Mouse (Mus musculus): ENCODE measurements around the gene Mcts1. TPM values are rescaled to one million over a fixed set of nuclear protein-coding genes. Genes with fewer than 3 reads are reported as not detected.

The Mcts1 gene
- polyA plus RNA-seq (2012; ENCODE audit: low replicate concordance), result 2.0 TPM in 1 of 2 replicates, not detected in the other

DNA sequence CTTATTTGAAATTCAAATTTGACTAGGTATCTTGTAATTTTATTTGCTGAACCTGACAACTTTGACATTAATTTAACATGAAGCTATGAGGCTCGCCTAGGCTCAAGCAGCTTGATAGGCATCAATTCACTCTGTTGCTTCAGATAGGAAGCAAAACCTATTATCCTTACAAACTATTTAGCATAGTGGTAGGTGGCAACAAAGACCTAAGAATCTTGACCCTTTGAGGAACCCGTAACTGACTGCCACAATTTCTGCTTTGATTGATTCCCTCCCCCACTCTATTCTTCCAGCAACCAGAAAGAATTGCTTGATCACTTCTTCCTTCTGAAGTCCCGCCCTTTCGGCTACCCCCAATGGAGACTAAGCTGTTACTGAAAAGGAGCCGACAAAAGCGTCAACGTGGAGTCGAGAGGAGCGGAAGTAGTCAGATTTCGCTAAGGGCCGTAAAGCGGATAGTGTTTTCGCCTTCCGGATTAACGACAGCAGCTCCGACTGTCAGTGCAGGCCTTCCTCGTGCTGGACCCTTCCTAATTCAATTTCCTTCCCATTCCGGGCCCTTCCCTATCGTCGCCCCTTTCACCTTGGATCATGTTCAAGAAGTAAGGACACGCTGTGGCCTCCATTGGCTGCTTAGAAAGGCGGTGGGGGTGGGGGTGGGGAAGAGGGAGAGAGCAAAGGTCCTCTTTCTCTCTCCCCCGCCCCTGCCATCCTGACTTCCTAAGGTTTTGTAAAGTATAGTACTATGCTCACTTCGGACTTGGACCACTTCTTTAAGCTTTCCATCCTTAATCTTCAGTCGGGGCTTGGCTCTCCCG, at the start of gene Mcts1:
Gene Mcts1, plus strand, starts transcription at position 402 of the 818 bp plus-strand sequence.

DNA sequence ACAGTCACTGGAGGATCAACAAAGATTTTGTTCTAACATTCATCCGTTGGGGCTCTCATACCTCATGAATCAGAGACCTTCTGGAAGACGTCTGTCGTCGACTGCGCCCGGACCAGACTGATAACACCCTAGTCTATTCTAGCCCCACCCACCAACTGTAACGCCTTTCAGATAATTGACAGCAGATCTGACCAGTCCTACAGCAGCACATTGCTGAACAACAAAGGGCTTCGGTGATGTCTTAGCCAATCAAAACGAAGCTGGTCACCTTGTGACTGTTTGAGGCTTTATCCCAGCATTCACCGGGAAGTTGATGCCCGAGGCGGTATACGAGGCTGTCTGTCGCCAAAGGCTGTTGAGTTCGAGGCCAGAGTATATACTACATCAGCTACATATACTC, 24.3 kb upstream of the Mcts1 start, which contains the start of gene Cul4b:
Gene Cul4b, minus strand, starts transcription at position 119 of the 400 bp plus-strand sequence.

DNA sequence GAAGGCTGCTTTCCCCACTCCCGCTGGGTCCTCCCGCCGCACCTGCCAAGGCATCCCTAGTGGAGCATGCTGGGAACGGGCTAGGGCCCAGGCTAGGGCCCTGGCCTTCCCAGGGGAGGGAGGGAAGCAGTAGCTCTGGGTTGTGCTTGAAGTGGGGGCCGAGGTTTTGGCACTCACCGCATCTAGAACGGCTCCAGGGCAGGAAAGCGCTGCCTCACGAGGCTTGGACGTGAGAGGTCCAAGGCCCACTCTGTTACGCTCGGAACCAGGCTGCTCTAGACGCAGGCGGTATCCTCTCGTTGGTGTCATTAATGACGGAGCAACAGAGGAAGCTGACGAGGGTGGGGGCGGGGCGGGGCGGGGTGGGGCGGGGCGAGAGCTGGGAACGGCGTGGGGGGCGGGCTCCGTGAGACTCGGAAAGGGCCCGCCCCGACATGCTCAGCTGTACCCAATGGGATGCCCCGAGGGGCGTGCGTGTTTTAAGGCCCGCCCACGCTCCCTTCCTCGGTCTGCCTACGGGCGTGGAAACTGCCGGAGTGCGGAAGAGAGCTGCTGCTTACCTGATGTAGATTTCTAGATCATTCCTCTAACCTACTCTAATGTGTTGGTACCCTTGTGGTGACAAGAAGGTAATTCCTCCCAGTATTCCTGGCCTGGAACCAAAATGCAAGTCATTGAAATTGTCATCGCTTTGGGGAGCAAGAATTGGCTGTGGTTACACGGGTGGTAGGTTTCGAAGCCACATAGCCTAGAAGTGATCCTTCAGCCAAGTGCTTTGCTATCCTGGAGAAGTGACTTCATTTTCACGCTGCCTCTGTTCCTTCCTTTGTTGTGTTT, 34.6 kb downstream of the Mcts1 start, which contains the start of gene C1galt1c1:
Gene C1galt1c1, minus strand, starts transcription at position 287 of the 837 bp plus-strand sequence.

Other genes with a start within 250 kb of the Mcts1 start
- 0.52 and 8.4 TPM in 2 replicates for gene Lamp2, start 144.1 kb upstream of the Mcts1 start, polyA plus RNA-seq (2012; ENCODE audit: low replicate concordance)
- 6.5 and 13.2 TPM in 2 replicates for gene Cul4b, start 24.4 kb upstream of the Mcts1 start, polyA plus RNA-seq (2012; ENCODE audit: low replicate concordance)
- 0.60 and 0.76 TPM in 2 replicates for gene C1galt1c1, start 34.5 kb downstream of the Mcts1 start, polyA plus RNA-seq (2012; ENCODE audit: low replicate concordance)
- not detected in 2 replicates for gene 6030498E09Rik, start 172.1 kb downstream of the Mcts1 start, polyA plus RNA-seq (2012; ENCODE audit: low replicate concordance)

Data from leukemia stem cell, adult 10-12 weeks (primary cell).